Mouse (Mus musculus) left cerebral cortex, postnatal 14 days (tissue): Measurements from ENCODE around the gene Ccnt1. TPM values are rescaled to one million over a fixed set of nuclear protein-coding genes. Genes with fewer than 3 reads are reported as not detected.

ENCODE experiments used
- DNase-seq, 2 experiments: peaks; one replicate each; pipeline ENCODE4 v3.0.0; 2021 to 2022; ENCODE audit warnings: low spot score in 2 of 2, mixed read lengths in 1 of 2
- intact Hi-C: fragments of 180-260 bp; cut with DNase I; formaldehyde crosslinking; loops from one replicate; pipeline ENCODE4 v1.15.1; 2025
- long read RNA-seq, 2 experiments: library from polyadenylated mRNA; stranded (forward); transcript quantifications; one replicate each; pipeline ENCODE4 v2.0.0; 2021
- total RNA-seq, 2 experiments: library from RNA; stranded (reverse); gene quantifications; 2 replicates each; pipeline ENCODE4 v1.2.3; 2021

The Ccnt1 gene
- 10 to 100 TPM; 40.5 to 45.3 TPM for total RNA-seq
- long read RNA-seq, experiment 1, transcript Ccnt1-201 (9 exons, 2,175 nt), result major isoform, 9 of 14 reads
- long read RNA-seq, experiment 1, partial matches to known transcripts, result 0 of 14 reads
- long read RNA-seq, experiment 1, other reads (novel, unspliced or antisense), result 4 of 14 reads
- long read RNA-seq, experiment 2, transcript Ccnt1-201 (9 exons, 2,175 nt), result major isoform, 7 of 12 reads
- long read RNA-seq, experiment 2, partial matches to known transcripts, result 0 of 12 reads
- long read RNA-seq, experiment 2, other reads (novel, unspliced or antisense), result 5 of 12 reads

GRCm38 (mm10) chr15:98570873-98571538 is at the start of gene Ccnt1, which contains the start of gene 4930415O20Rik:
Gene Ccnt1 (minus strand): TSS chr15:98570923.
Gene 4930415O20Rik (plus strand): TSS chr15:98571004.
- intact Hi-C loops, result no loop called here
- DNase-seq, result no peak

- intact Hi-C loops, result loop anchor here (1.0 kb wide), 1 partner anchor 37 kb away; no protein-coding TSS in a partner anchor
Measured at GRCm38 (mm10) chr15:98617176-98617537, 46.4 kb upstream of the Ccnt1 start.

GRCm38 (mm10) chr15:98616362-98617175 is 45.8 kb upstream of the Ccnt1 start:
- intact Hi-C loops, result loop anchor here (1.0 kb wide), 1 partner anchor 36 kb away; no protein-coding TSS in a partner anchor
- no peak for DNase-seq

More at GRCm38 (mm10) chr15:98617176-98617537, 46.4 kb upstream of the Ccnt1 start:
- peak; percentile 74 to 75 for DNase-seq

- intact Hi-C loops, result no loop called here
- DNase-seq, result no peak
Measured at GRCm38 (mm10) chr15:98615751-98616150, 45.0 kb upstream of the Ccnt1 start.

- no peak for DNase-seq
- intact Hi-C loops, result no loop called here
Measured at GRCm38 (mm10) chr15:98614971-98615370, 44.2 kb upstream of the Ccnt1 start.

- intact Hi-C loops, result no loop called here
- DNase-seq, result no peak
Measured at GRCm38 (mm10) chr15:98614551-98614950, 43.8 kb upstream of the Ccnt1 start.

- no peak for DNase-seq
- intact Hi-C loops, result no loop called here
Measured at GRCm38 (mm10) chr15:98612229-98612628, 41.5 kb upstream of the Ccnt1 start.

- DNase-seq, result no peak
- intact Hi-C loops, result no loop called here
Measured at GRCm38 (mm10) chr15:98610131-98610633, 39.5 kb upstream of the Ccnt1 start.

GRCm38 (mm10) chr15:98609331-98610130 is 38.8 kb upstream of the Ccnt1 start, which contains the start of gene Adcy6:
Gene Adcy6 (minus strand): TSS chr15:98610076.
- peak; percentile 73 to 74 for DNase-seq
- intact Hi-C loops, result no loop called here

GRCm38 (mm10) chr15:98608784-98609250 is 38.1 kb upstream of the Ccnt1 start:
- no peak for DNase-seq
- intact Hi-C loops, result no loop called here

GRCm38 (mm10) chr15:98608058-98608783 is 37.5 kb upstream of the Ccnt1 start:
- intact Hi-C loops, result no loop called here
- DNase-seq, result no peak

- intact Hi-C loops, result no loop called here
- no peak for DNase-seq
Measured at GRCm38 (mm10) chr15:98607557-98607956, 36.8 kb upstream of the Ccnt1 start.

- intact Hi-C loops, result no loop called here
Measured at GRCm38 (mm10) chr15:98606739-98607138, 36.0 kb upstream of the Ccnt1 start.

GRCm38 (mm10) chr15:98606051-98606536 is 35.4 kb upstream of the Ccnt1 start:
- intact Hi-C loops, result no loop called here
- no peak for DNase-seq

More at GRCm38 (mm10) chr15:98606739-98607138, 36.0 kb upstream of the Ccnt1 start:
- DNase-seq, result no peak

- intact Hi-C loops, result no loop called here
- no peak for DNase-seq
Measured at GRCm38 (mm10) chr15:98604041-98604575, 33.4 kb upstream of the Ccnt1 start.

- intact Hi-C loops, result no loop called here
- DNase-seq, result no peak
Measured at GRCm38 (mm10) chr15:98602921-98603458, 32.3 kb upstream of the Ccnt1 start.

- intact Hi-C loops, result no loop called here
- DNase-seq, result no peak
Measured at GRCm38 (mm10) chr15:98602191-98602881, 31.6 kb upstream of the Ccnt1 start.
